Mouse (Mus musculus) cerebellum, adult 2 months (tissue): Measurements from ENCODE around the gene Taldo1.

Experiments
- CTCF ChIP-seq: fragments of 200-500 bp; IDR thresholded peaks from 2 replicates; pipeline ENCODE4 v1.5.1; 2011; ENCODE audit warnings: low read depth, mild to moderate bottlenecking, control low read depth, low read length, moderate library complexity, borderline replicate concordance; ENCODE audit not compliant: insufficient read depth
- POLR2A ChIP-seq: fragments of 200-500 bp; IDR thresholded peaks from 2 replicates; pipeline ENCODE4 v1.6.1; 2011; ENCODE audit warnings: low read length, control low read depth, borderline replicate concordance; ENCODE audit not compliant: insufficient read depth

GRCm38 (mm10) chr7:141373611-141374010 is 18.4 kb upstream of the Taldo1 start:
- no peak for TF ChIP-seq CTCF
- TF ChIP-seq POLR2A: no peak
